Mouse (Mus musculus): ENCODE data around the gene Dok7. TPM values are rescaled to one million over a fixed set of nuclear protein-coding genes. Genes with fewer than 3 reads are reported as not detected.

Dok7 gene
- total RNA-seq, 2 experiments from 2014 or later: 20.2 to 24.0 TPM

- no peak for DNase-seq (ENCODE audit: extremely low spot score in 1 of 2, low spot score in 1 of 2)
Observed at GRCm38 (mm10) chr5:35105922-35106298, 49.3 kb downstream of the Dok7 start.

GRCm38 (mm10) chr5:35112444-35112843 lies 55.9 kb downstream of the Dok7 start:
- DNase-seq (ENCODE audit: extremely low spot score in 1 of 2, low spot score in 1 of 2): no peak

GRCm38 (mm10) chr5:35116002-35116401 lies 59.4 kb downstream of the Dok7 start:
- no peak for DNase-seq (ENCODE audit: extremely low spot score in 1 of 2, low spot score in 1 of 2)

- no peak for DNase-seq (ENCODE audit: extremely low spot score in 1 of 2, low spot score in 1 of 2)
Observed at GRCm38 (mm10) chr5:35117633-35118032, 61.1 kb downstream of the Dok7 start.

DNA sequence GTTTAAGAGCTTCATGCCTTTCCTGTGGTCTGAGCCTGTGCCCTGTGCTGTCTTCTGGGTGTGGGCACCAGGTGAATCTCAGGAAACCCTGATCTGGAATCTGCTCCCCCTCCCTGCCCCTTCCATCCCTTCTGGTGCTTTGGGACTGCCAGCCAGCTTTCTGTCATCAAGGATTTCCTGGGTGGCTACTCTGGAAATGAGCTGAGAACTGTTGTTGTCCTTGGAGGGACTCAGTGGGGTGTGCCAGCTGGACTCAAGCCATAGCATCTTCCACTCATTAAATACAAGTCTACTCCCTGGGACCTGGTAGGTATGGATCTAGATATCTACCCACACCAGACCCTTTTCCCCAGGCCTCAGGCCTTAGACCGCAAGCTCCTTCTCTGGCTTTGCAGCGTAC lies 61.9 kb downstream of the Dok7 start:
- no peak for DNase-seq (ENCODE audit: extremely low spot score in 1 of 2, low spot score in 1 of 2)

DNA sequence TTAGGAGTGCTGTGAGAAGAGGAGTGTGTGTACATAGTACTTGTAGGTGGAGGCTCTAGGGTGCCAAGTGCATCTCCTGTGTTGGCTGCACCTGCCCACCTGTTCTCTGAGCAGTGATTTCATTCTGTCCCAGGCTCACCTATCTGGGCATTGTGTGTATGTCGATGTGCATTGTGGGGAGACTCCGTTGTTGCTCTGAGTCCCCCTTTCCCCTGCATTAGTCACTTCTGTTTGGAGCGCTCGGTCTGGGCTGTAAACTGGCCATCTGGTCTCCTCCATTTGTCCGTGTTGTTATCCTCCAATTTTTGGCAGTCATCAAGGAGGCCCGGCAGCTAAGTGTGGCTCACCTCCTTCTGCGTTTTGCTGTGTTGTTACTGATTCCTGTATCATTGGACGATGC lies 63.5 kb downstream of the Dok7 start:
- no peak for DNase-seq (ENCODE audit: extremely low spot score in 1 of 2, low spot score in 1 of 2)

- DNase-seq (ENCODE audit: extremely low spot score in 1 of 2, low spot score in 1 of 2): no peak
Observed at GRCm38 (mm10) chr5:35129208-35129607, 72.6 kb downstream of the Dok7 start.

DNA sequence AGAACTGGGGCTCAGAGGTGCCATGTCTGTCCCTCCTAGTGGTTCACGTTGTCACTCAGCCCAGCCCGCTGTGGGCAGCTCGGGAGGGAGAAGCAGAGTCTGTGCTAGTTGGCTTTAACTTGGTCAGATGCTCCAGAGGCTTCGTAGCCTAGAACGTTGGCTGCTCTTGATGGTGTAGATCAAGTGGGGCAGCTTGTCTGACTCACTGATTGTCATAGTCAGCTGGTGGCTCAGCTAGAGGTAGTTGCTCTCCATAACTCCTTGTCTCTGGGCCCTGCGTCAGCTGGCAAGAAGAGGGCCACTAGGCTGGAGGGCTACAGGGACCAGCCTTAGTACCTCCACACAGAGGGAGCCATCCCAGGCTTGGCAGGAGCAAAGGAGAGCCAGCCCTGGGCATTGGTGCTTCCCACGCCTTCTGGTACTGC lies 73.2 kb downstream of the Dok7 start:
- DNase-seq (ENCODE audit: extremely low spot score in 1 of 2, low spot score in 1 of 2): no peak

DNA sequence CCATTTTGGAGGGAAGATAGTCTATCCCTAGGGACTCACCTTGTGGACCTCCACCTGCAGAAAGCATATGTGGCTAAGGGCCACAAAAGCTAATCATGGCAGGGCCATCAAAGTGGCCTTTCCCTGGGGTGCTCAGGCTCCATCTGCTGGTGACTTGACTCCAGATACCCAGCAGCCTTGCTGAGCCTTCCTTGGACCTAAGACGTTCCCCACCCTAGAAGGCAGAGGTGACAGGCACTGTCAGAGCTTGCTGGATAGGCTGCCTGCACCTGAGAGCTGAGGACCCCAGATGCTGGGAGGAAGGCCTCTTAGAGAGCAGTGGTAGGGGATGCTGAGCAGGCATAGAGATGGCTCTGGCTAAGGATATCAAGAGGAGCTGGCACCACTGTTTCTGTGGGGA lies 74.7 kb downstream of the Dok7 start:
- no peak for DNase-seq (ENCODE audit: extremely low spot score in 1 of 2, low spot score in 1 of 2)

- peak; percentile 80 to 91 for DNase-seq (ENCODE audit: extremely low spot score in 1 of 2, low spot score in 1 of 2)
Observed at GRCm38 (mm10) chr5:35131773-35132172, 75.2 kb downstream of the Dok7 start.

- no peak for DNase-seq (ENCODE audit: extremely low spot score in 1 of 2, low spot score in 1 of 2)
Observed at GRCm38 (mm10) chr5:35132278-35132980, 75.9 kb downstream of the Dok7 start.

DNA sequence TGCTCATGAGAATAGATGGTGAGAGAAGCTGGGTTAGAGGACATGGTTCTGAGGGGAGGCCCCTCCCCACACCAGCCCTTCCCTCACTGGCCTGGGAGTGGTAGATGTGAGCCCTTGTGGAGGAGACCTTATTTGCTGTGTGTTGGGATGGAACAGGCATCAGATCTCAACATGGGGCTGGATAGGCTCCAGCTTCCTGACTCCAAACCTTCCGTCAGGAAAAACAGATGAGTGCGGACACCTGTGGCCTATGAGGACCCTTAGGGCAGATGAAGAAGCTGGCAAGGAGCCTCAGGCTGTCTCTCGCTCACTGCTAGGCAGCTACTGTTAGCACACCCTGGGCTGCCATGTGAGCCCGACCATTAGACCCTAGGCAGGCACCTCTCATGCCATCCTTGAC lies 76.9 kb downstream of the Dok7 start:
- DNase-seq (ENCODE audit: extremely low spot score in 1 of 2, low spot score in 1 of 2): no peak

- no peak for DNase-seq (ENCODE audit: extremely low spot score in 1 of 2, low spot score in 1 of 2)
Observed at GRCm38 (mm10) chr5:35134286-35134685, 77.7 kb downstream of the Dok7 start.

DNA sequence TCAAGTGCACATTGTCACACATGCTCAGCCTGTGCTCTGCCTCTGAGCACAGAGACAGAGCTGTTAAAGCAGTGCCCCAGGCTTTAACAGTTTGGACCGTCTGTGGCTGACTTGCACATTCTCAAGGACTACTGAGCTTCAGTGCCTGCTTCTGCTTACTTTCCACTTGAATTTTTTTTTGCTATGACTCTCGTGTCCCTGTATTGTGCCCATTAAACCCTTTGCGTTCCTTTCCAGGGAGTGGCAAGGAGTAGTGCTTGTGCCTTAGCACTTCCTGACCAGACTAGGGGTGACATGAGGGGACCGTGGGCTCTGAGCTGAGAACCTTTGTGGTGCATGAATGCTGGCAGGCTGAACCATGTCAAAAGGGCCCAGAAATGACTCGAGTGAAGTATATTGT lies 79.3 kb downstream of the Dok7 start:
- no peak for DNase-seq (ENCODE audit: extremely low spot score in 1 of 2, low spot score in 1 of 2)

Small RNAs within 50 kb of the gene (microRNA-seq; reads per million reads assigned to microRNA genes)
- gene Mir3097: 11.2 to 14.7 reads per million in 2 experiments

Other genes starting within 250 kb of the Dok7 start
- 1 to 10 TPM; 7.0 to 7.4 TPM for gene Msantd1, start 148.8 kb upstream of the Dok7 start, total RNA-seq (2021)
- 10 to 100 TPM; 42.7 to 45.9 TPM for gene Rgs12, start 107.3 kb upstream of the Dok7 start, total RNA-seq (2021)
- gene Hgfac, start 15.3 kb upstream of the Dok7 start, total RNA-seq (2021): under 1 TPM; 0.64 to 0.80 TPM
- gene Lrpap1, start 49.0 kb downstream of the Dok7 start, total RNA-seq (2021): 100 to 1,000 TPM; 146 to 151 TPM
- 10 to 100 TPM; 24.5 to 27.4 TPM for gene Adra2c, start 221.6 kb downstream of the Dok7 start, total RNA-seq (2021)